Mouse (Mus musculus) megakaryocyte, embryonic 14.5 days (primary cell): ENCODE results near the gene Igf2bp3.

Experiments
- FLI1 ChIP-seq: IDR thresholded peaks from 2 replicates; pipeline ENCODE4 v1.6.1; 2012; ENCODE audit warnings: low read length, inconsistent platforms, mixed read lengths
- GATA1 ChIP-seq: IDR thresholded peaks from 3 replicates; pipeline ENCODE4 v1.6.1; 2012; ENCODE audit warnings: mixed read lengths, low read length, inconsistent platforms, borderline replicate concordance

DNA sequence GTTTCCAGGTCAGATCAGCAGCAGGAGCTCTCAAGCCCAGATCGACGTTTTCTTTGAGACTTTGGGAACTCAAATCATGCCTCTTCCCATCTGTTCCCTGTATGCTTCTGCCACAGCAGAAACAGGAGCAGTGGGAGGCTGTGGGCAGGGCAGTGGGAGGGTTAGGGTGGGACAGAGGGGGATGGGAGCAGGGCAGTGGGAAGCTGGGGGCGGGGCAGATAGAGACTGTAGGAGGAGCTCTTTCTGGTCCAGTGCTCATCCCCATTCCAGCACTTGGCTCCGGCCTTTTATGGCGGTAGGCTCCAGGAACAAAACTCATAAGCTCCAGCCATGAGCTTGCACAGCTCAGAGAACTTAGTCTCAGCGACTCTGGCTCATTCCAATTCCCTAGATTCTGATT lies 49.7 kb downstream of the Igf2bp3 start:
- TF ChIP-seq GATA1 = no peak
- no peak for TF ChIP-seq FLI1
